Mouse (Mus musculus): ENCODE measurements around the gene Lrrc17. TPM values are rescaled to one million over a fixed set of nuclear protein-coding genes. Genes with fewer than 3 reads are reported as not detected.

Gene Lrrc17
- polyA plus RNA-seq, 1 experiment from 2014 or later: 48.5 TPM

DNA sequence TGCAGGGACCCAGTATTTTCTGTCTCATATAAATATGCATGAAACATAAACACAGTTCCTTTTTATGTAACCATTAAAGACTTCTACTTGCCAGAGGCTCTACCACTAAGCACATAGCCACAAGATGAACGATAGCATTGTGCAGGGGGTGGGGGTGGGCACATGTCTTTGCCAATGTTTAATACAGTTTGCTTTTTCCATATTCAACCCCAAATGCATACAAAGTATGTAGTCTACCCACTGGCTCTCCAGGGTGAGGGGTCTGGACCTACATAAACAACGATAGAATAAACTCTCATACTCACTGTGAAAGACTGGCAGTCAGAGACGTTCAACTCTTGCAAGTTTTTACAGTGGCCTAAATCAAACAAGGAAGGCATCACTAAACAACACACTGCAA, 13.1 kb downstream of the Lrrc17 start:
- H3K9me3 ChIP-seq (ENCODE audit: low read length): no peaks in the 10 kb centered on the region
- H3K36me3 ChIP-seq (ENCODE audit: insufficient read depth, low read length): peaks cover 4% of the 10 kb centered on the region; the same call in 1 of the 2 replicates
- H3K4me3 ChIP-seq (ENCODE audit: low read length): no peak overlapping the region
- H3K27ac ChIP-seq (ENCODE audit: low read length): no peak overlapping the region
- H3K27me3 ChIP-seq (ENCODE audit: insufficient read depth, low read length): no peaks in the 10 kb centered on the region
- H3K4me2 ChIP-seq (replicated peaks; ENCODE audit: low read depth, low read length): no peak overlapping the region
- WGBS: 72% methylated on average over 3 of the region's 3 CpGs
- H3K4me1 ChIP-seq (ENCODE audit: insufficient read depth, low read length): peaks cover 4% of the 10 kb centered on the region; the same call in 1 of the 2 replicates
- no peak overlapping the region for H3K9ac ChIP-seq (replicated peaks; ENCODE audit: low read length)
- ATAC-seq (ENCODE audit: low FRiP score, low TSS enrichment): no peak

DNA sequence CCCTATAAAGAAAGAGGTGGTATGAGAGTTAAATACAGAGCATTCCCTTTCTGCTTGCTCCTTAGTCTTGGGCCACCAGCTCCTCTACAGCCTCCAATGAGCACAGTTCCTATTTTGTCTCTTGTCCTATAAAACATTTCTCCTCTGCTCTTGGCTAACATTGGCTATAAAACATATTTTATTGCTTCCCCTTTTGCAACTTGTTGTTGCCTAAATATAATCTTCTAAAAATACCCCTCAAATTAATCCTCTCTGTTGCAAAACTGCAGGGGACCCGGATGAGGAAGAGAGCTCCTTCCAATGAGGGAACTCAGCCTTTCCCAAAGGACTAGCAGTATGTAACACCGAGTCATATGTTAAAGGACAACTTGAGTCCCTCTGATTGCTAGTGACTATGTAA, 20.6 kb downstream of the Lrrc17 start:
- 66% methylated on average over 2 of the region's 2 CpGs for WGBS
- H3K4me1 ChIP-seq (ENCODE audit: insufficient read depth, low read length): peaks cover 10% of the 10 kb centered on the region; the same call in 1 of the 2 replicates
- H3K4me2 ChIP-seq (replicated peaks; ENCODE audit: low read depth, low read length): no peak overlapping the region
- no peaks in the 10 kb centered on the region for H3K9me3 ChIP-seq (ENCODE audit: low read length)
- ATAC-seq (ENCODE audit: low FRiP score, low TSS enrichment): no peak
- H3K27ac ChIP-seq (ENCODE audit: low read length): peak overlapping the region; percentile 13; the same call in 1 of the 2 replicates
- peaks cover 4% of the 10 kb centered on the region; the same call in 1 of the 2 replicates for H3K36me3 ChIP-seq (ENCODE audit: insufficient read depth, low read length)
- no peaks in the 10 kb centered on the region for H3K27me3 ChIP-seq (ENCODE audit: insufficient read depth, low read length)
- no peak overlapping the region for H3K4me3 ChIP-seq (ENCODE audit: low read length)
- H3K9ac ChIP-seq (replicated peaks; ENCODE audit: low read length): no peak overlapping the region

DNA sequence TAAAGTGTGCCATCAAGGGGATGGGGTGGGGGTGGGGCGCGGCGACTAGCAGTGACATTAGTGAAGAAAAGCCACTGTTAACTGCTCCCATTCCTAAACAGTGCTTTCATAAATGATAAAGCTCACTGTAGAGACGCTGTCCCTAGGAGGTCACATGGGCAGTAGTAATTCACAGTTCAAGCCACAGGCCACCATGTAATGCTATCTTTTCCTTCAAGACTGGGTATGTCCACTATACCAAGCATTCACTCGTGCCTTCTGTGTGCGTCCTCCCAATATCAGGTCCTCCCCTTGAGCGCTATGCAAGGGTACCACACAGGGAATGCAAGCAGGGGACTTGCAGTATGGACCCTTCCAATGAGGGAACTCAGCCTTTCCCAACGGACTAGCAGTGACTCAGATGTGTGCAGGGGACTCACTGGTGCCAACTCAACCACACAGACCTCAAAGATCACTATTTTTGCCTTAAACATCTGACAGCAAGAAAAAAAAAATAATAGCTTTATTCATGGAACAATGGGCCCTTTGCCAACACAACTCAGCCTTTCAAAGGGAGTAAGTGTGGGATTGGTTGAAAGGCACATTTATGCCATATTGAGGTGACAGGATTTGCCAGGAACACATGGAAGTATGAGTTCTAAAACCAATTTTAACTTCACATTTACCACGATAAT, 22.2 kb downstream of the Lrrc17 start:
- Histone ChIP-seq H3K27me3 (ENCODE audit: insufficient read depth, low read length) (no peaks in the 10 kb centered on the region), H3K4me3 (ENCODE audit: low read length) (no peak overlapping the region), H3K4me1 (ENCODE audit: insufficient read depth, low read length) (peaks cover 10% of the 10 kb centered on the region; the same call in 1 of the 2 replicates), H3K9me3 (ENCODE audit: low read length) (no peaks in the 10 kb centered on the region), H3K36me3 (ENCODE audit: insufficient read depth, low read length) (peaks cover 4% of the 10 kb centered on the region; the same call in 1 of the 2 replicates), H3K4me2 (replicated peaks; ENCODE audit: low read depth, low read length) (no peak overlapping the region), H3K9ac (replicated peaks; ENCODE audit: low read length) (no peak overlapping the region), H3K27ac (ENCODE audit: low read length) (no peak overlapping the region)
- ATAC-seq (ENCODE audit: low FRiP score, low TSS enrichment): no peak
- 91% methylated on average over 9 of the region's 9 CpGs for WGBS

DNA sequence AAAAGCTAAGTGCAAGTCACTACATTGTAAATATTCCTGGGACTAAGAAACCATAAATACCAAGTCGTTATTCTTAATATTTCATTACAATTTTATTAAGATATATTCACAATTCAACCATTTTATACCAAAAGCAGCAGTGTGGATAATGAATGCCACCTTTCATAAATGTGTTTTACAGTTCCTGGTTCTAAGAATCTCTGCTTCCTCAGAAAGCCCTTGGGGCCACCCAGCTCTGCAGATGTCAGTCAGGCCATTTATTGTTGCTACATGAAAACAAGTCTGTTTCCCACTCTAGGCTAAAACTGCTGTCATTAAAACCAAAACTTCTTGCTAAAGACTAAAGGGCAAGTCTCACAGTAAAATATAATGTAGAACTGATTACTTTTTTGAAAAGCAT, 24.4 kb downstream of the Lrrc17 start:
- H3K27ac ChIP-seq (ENCODE audit: low read length): no peak overlapping the region
- no peaks in the 10 kb centered on the region for H3K27me3 ChIP-seq (ENCODE audit: insufficient read depth, low read length)
- no peak for ATAC-seq (ENCODE audit: low FRiP score, low TSS enrichment)
- peaks cover 9% of the 10 kb centered on the region; the same call in 1 of the 2 replicates for H3K4me1 ChIP-seq (ENCODE audit: insufficient read depth, low read length)
- WGBS: 61% methylated on average over 1 of the region's 1 CpGs
- no peaks in the 10 kb centered on the region for H3K9me3 ChIP-seq (ENCODE audit: low read length)
- H3K9ac ChIP-seq (replicated peaks; ENCODE audit: low read length): no peak overlapping the region
- no peaks in the 10 kb centered on the region for H3K36me3 ChIP-seq (ENCODE audit: insufficient read depth, low read length)
- no peak overlapping the region for H3K4me2 ChIP-seq (replicated peaks; ENCODE audit: low read depth, low read length)
- H3K4me3 ChIP-seq (ENCODE audit: low read length): no peak overlapping the region

DNA sequence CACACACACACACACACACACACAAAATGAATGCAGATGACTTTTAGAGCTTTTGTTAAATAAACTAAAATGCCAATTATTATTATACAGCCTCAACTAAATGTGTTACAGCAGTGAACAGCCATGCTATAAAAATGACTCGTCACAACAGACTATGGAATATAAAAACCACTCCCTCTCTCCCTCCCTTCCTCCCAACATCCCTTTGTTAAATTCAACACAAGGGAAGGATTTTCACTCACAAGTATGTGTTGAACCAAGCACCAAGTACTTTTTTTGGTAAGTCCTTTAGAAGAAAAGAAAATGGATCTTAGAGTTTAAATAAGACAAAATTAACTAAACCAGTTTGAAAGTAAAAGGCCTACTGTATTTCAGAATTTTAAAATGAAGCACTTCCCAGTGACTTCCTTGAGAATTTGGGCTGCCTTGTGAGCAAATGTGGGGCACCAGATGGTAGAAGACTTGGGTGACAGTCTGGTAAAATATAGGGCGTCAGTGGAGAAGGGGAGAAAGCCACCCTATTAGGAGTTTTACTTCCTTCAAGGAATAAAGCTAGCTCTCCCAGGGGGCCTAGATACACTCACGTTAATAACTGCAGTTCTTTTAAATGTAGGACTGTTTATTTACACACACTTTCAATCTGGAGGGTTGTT, 29.5 kb downstream of the Lrrc17 start:
- H3K36me3 ChIP-seq (ENCODE audit: insufficient read depth, low read length): no peaks in the 10 kb centered on the region
- no peak overlapping the region for H3K4me3 ChIP-seq (ENCODE audit: low read length)
- H3K4me2 ChIP-seq (replicated peaks; ENCODE audit: low read depth, low read length): no peak overlapping the region
- H3K9ac ChIP-seq (replicated peaks; ENCODE audit: low read length): no peak overlapping the region
- WGBS: 68% methylated on average over 3 of the region's 3 CpGs
- no peaks in the 10 kb centered on the region for H3K4me1 ChIP-seq (ENCODE audit: insufficient read depth, low read length)
- no peaks in the 10 kb centered on the region for H3K9me3 ChIP-seq (ENCODE audit: low read length)
- no peaks in the 10 kb centered on the region for H3K27me3 ChIP-seq (ENCODE audit: insufficient read depth, low read length)
- no peak for ATAC-seq (ENCODE audit: low FRiP score, low TSS enrichment)
- no peak overlapping the region for H3K27ac ChIP-seq (ENCODE audit: low read length)

DNA sequence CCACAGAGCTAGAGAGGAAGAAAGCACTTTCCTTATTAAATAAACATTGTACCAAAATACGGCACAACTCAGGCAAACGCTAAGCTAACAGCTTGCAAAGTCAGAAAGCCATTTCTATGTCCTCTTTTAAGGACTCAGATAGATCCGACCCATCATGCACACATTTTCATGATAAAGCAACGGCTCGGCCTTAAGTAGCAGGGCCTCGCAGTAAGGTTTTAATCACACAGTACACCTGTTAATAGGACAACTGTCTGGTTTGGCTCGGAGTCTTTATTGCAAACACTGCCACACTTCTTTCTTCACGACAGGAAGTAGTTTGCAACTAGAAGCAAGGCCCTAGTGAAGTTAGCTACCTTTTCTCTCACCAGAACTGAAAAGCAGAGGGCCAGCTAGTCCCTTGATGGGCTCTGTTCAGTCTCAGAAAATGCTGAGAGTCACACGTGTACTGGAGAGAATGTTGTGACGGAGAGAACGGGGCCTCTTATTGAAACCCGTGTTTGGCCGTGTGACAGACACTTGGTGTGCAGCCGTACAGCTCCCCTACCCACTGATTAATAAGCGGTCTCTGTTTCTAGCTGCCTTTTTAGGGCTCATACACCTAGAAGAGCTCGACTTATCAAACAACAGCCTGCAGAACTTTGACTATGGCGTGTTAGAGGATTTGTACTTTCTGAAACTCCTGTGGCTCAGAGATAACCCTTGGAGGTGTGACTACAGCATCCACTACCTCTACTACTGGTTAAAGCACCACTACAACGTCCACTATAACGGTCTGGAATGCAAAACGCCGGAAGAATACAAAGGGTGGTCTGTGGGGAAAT, 31.2 kb downstream of the Lrrc17 start:
- no peaks in the 10 kb centered on the region for H3K27me3 ChIP-seq (ENCODE audit: insufficient read depth, low read length)
- no peak overlapping the region for H3K4me2 ChIP-seq (replicated peaks; ENCODE audit: low read depth, low read length)
- no peak overlapping the region for H3K4me3 ChIP-seq (ENCODE audit: low read length)
- H3K9ac ChIP-seq (replicated peaks; ENCODE audit: low read length): no peak overlapping the region
- no peaks in the 10 kb centered on the region for H3K4me1 ChIP-seq (ENCODE audit: insufficient read depth, low read length)
- 82% methylated on average over 21 of the region's 21 CpGs for WGBS
- no peaks in the 10 kb centered on the region for H3K9me3 ChIP-seq (ENCODE audit: low read length)
- no peak for ATAC-seq (ENCODE audit: low FRiP score, low TSS enrichment)
- H3K27ac ChIP-seq (ENCODE audit: low read length): no peak overlapping the region
- no peaks in the 10 kb centered on the region for H3K36me3 ChIP-seq (ENCODE audit: insufficient read depth, low read length)

DNA sequence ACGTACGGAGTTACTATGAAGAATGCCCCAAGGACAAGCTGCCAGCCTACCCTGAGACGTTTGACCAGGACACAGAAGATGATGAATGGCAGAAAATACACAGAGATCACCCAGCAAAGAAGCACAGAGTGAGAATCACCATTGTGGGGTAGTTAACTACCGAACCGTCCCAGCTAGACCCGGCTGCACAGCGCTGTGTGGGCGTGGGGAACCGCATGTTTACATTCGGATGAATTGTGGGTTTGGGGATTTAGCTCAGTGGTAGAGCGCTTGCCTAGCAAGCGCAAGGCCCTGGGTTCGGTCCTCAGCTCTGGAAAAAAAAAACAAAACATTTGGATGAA, 31.8 kb downstream of the Lrrc17 start:
- H3K36me3 ChIP-seq (ENCODE audit: insufficient read depth, low read length): no peaks in the 10 kb centered on the region
- H3K4me3 ChIP-seq (ENCODE audit: low read length): no peak overlapping the region
- H3K9me3 ChIP-seq (ENCODE audit: low read length): no peaks in the 10 kb centered on the region
- H3K9ac ChIP-seq (replicated peaks; ENCODE audit: low read length): no peak overlapping the region
- no peaks in the 10 kb centered on the region for H3K4me1 ChIP-seq (ENCODE audit: insufficient read depth, low read length)
- WGBS: 78% methylated on average over 13 of the region's 13 CpGs
- no peak overlapping the region for H3K4me2 ChIP-seq (replicated peaks; ENCODE audit: low read depth, low read length)
- H3K27ac ChIP-seq (ENCODE audit: low read length): no peak overlapping the region
- no peaks in the 10 kb centered on the region for H3K27me3 ChIP-seq (ENCODE audit: insufficient read depth, low read length)
- ATAC-seq (ENCODE audit: low FRiP score, low TSS enrichment): no peak

DNA sequence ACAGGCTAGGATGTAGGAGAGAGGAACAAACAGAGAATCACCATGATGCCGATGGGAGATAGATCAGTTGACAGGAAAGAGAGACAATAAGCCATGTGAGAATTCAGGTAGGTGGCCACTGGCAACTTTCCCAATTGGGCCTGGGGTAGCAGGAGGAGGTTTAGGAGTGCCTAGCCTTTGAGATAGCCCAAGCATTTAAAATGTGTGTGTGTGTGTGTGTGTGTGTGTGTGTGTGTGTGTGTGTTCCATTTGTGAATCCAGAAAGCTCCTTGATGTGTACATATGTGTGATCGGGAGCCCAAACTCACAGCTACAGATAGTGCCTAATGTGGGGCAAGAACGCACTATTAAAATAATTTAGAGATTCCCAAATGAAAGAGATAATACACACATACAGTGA, 34.8 kb downstream of the Lrrc17 start:
- H3K9ac ChIP-seq (replicated peaks; ENCODE audit: low read length): no peak overlapping the region
- H3K36me3 ChIP-seq (ENCODE audit: insufficient read depth, low read length): no peaks in the 10 kb centered on the region
- H3K4me1 ChIP-seq (ENCODE audit: insufficient read depth, low read length): no peaks in the 10 kb centered on the region
- no peak overlapping the region for H3K4me2 ChIP-seq (replicated peaks; ENCODE audit: low read depth, low read length)
- H3K27ac ChIP-seq (ENCODE audit: low read length): no peak overlapping the region
- ATAC-seq (ENCODE audit: low FRiP score, low TSS enrichment): no peak
- 89% methylated on average over 3 of the region's 3 CpGs for WGBS
- no peaks in the 10 kb centered on the region for H3K27me3 ChIP-seq (ENCODE audit: insufficient read depth, low read length)
- no peaks in the 10 kb centered on the region for H3K9me3 ChIP-seq (ENCODE audit: low read length)
- no peak overlapping the region for H3K4me3 ChIP-seq (ENCODE audit: low read length)

DNA sequence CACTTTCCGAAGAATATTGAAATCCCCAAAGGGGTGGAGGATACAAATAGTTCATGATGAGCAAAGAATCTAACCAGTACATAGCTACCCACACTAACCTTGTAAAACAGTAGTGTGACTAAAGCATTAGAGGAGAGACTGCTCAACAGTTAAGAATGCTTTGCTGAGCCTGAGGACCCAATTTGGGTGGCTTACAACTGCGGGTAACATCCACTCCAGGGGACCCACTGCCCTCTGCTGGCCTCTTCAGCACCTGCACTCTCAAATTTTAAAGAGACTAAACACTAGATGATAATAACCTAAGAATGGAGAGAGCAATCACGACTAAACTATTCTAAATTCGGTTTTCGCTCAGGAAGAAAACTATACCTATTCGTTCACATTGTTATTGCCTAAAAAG, 43.4 kb downstream of the Lrrc17 start:
- H3K9ac ChIP-seq (replicated peaks; ENCODE audit: low read length): no peak overlapping the region
- no peak for ATAC-seq (ENCODE audit: low FRiP score, low TSS enrichment)
- H3K27ac ChIP-seq (ENCODE audit: low read length): no peak overlapping the region
- WGBS: 57% methylated on average over 6 of the region's 6 CpGs
- no peaks in the 10 kb centered on the region for H3K27me3 ChIP-seq (ENCODE audit: insufficient read depth, low read length)
- H3K4me3 ChIP-seq (ENCODE audit: low read length): no peak overlapping the region
- no peaks in the 10 kb centered on the region for H3K4me1 ChIP-seq (ENCODE audit: insufficient read depth, low read length)
- no peaks in the 10 kb centered on the region for H3K36me3 ChIP-seq (ENCODE audit: insufficient read depth, low read length)
- H3K9me3 ChIP-seq (ENCODE audit: low read length): no peaks in the 10 kb centered on the region
- no peak overlapping the region for H3K4me2 ChIP-seq (replicated peaks; ENCODE audit: low read depth, low read length)

DNA sequence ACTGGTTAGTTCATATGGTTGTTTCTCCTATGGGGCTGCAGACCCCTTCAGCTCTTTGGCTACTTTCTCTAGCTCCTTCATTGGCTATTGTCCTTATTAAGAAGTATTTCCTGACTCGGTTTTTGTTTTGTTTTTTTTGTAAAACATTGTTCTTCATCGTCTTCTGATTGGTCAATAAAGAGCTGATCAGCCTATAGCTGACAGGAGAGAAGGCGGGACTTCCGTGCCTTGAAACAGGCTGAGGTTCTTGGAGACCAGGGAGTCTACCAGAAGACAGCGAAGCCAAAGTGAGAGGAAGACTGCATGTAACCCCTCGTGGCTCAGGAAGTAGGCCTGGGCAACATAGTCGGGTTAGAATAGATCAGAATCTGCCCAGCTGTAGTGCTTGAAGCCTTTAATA, 44.3 kb downstream of the Lrrc17 start:
- H3K27me3 ChIP-seq (ENCODE audit: insufficient read depth, low read length): no peaks in the 10 kb centered on the region
- H3K9ac ChIP-seq (replicated peaks; ENCODE audit: low read length): no peak overlapping the region
- no peak overlapping the region for H3K4me2 ChIP-seq (replicated peaks; ENCODE audit: low read depth, low read length)
- H3K9me3 ChIP-seq (ENCODE audit: low read length): no peaks in the 10 kb centered on the region
- no peak for ATAC-seq (ENCODE audit: low FRiP score, low TSS enrichment)
- no peak overlapping the region for H3K4me3 ChIP-seq (ENCODE audit: low read length)
- no peaks in the 10 kb centered on the region for H3K4me1 ChIP-seq (ENCODE audit: insufficient read depth, low read length)
- H3K36me3 ChIP-seq (ENCODE audit: insufficient read depth, low read length): no peaks in the 10 kb centered on the region
- no peak overlapping the region for H3K27ac ChIP-seq (ENCODE audit: low read length)
- WGBS: 78% methylated on average over 7 of the region's 7 CpGs

Data from kidney, embryonic 16.5 days (tissue).